Mouse (Mus musculus) kidney, embryonic 16.5 days (tissue): ENCODE results near the gene Atp6v1fnb. TPM values are rescaled to one million over a fixed set of nuclear protein-coding genes. Genes with fewer than 3 reads are reported as not detected.

Source experiments
- ATAC-seq: fragments of 200-750 bp; cut with Nextera tagmentation; 2 replicates; pipeline ENCODE4 v1.8.0; 2017; ENCODE audit warnings: moderate TSS enrichment; ENCODE audit not compliant: low FRiP score, low TSS enrichment
- H3K27ac ChIP-seq: fragments of 300-500 bp; sonication (generic); 2 replicates; pipeline ENCODE4 v1.5.1; 2014; ENCODE audit warnings: low read length
- H3K27me3 ChIP-seq: fragments of 300-500 bp; sonication (generic); 2 replicates; pipeline ENCODE4 v1.6.1; 2014; ENCODE audit warnings: low read length, control low read depth, mixed read lengths; ENCODE audit not compliant: insufficient read depth
- H3K36me3 ChIP-seq: fragments of 300-500 bp; sonication (generic); 2 replicates; pipeline ENCODE4 v1.6.1; 2014; ENCODE audit warnings: low read length, control low read depth, mixed read lengths; ENCODE audit not compliant: insufficient read depth
- H3K4me1 ChIP-seq: fragments of 300-500 bp; sonication (generic); 2 replicates; pipeline ENCODE4 v1.6.1; 2014; ENCODE audit warnings: low read length, control low read depth, mixed read lengths; ENCODE audit not compliant: insufficient read depth
- H3K4me2 ChIP-seq: fragments of 300-500 bp; sonication (generic); replicated peaks from 2 replicates; pipeline ENCODE4 v1.6.1; 2014; ENCODE audit warnings: low read depth, low read length
- H3K4me3 ChIP-seq: fragments of 300-500 bp; sonication (generic); 2 replicates; pipeline ENCODE4 v1.5.1; 2014; ENCODE audit warnings: mild to moderate bottlenecking, low read length
- H3K9ac ChIP-seq: fragments of 300-500 bp; sonication (generic); replicated peaks from 2 replicates; pipeline ENCODE4 v1.6.1; 2014; ENCODE audit warnings: low read length
- H3K9me3 ChIP-seq: fragments of 300-500 bp; sonication (generic); 2 replicates; pipeline ENCODE4 v1.6.1; 2016; ENCODE audit warnings: low read length, control low read depth
- WGBS: fragments of 180-500 bp; shearing (Covaris S2); extraction: QIAGEN DNeasy Blood & Tissue Kit; methylation state at CpG from one replicate; pipeline ENCODE4 v1.1.7; 2014; 5-methylcytosine and 5-hydroxymethylcytosine counted together
- polyA plus RNA-seq: library from polyadenylated mRNA; unstranded; fragments of >200 nt; fragmentation: Nextera tagmentation; extraction: Ambion mirVana; gene quantifications from 2 replicates; pipeline ENCODE4 v1.2.1, GENCODE M21; 2015

Gene Atp6v1fnb
- polyA plus RNA-seq, 1 experiment from 2014 or later = 0.37 TPM

DNA sequence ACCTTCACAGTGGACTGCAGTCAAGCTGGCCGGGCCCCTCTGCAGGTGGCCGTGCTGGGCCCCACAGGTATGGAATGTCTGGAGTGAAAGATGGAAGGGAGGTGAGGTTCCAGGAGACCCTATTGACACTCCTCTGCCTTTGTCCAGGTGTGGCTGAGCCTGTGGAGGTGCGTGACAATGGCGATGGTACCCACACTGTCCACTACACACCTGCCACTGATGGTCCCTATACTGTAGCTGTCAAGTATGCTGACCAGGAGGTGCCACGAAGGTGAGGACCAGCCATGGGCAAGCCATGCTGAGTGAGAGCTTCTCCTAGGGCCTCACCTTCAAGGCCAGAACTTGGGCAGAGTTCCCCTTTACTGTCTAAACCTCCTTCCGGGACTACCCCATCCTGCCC lies 20.6 kb upstream of the Atp6v1fnb start:
- Histone ChIP-seq H3K4me3 (no peak overlapping the region), H3K4me2 (no peak overlapping the region), H3K27ac (no peak overlapping the region), H3K4me1 (no peaks in the 10 kb centered on the region), H3K27me3 (no peaks in the 10 kb centered on the region), H3K36me3 (peaks cover 36% of the 10 kb centered on the region; the same call in 1 of the 2 replicates), H3K9me3 (no peaks in the 10 kb centered on the region), H3K9ac (no peak overlapping the region)
- WGBS = 95% methylated on average over 6 of the region's 6 CpGs
- no peak for ATAC-seq

DNA sequence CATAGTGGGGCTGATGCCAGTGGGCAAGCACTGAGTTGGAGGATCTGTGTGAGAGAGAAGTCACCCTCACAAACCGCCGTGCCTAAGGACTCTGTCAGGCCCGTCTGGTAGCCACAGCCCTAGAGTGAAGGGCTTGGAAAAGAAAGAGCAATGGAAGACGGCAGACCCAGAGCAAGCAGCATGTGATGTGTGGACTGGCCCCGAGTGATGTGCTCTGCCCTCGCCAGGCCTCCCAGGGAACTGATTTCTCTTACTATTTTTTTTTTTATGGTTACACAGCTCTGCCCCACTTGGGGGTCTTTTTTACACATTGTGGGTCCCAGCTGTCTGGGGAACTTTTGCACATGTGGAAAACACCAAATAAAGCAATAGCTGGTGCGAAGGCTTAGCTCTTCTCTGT lies 9.7 kb upstream of the Atp6v1fnb start:
- Histone ChIP-seq H3K9ac (no peak overlapping the region), H3K4me2 (no peak overlapping the region), H3K27me3 (no peaks in the 10 kb centered on the region), H3K4me3 (no peak overlapping the region), H3K27ac (no peak overlapping the region), H3K36me3 (0 out of 2 replicates have a peak, but pooled peaks cover 3% of the 10 kb centered on the region), H3K4me1 (no peaks in the 10 kb centered on the region), H3K9me3 (no peaks in the 10 kb centered on the region)
- 51% methylated on average over 7 of the region's 7 CpGs for WGBS
- no peak for ATAC-seq

DNA sequence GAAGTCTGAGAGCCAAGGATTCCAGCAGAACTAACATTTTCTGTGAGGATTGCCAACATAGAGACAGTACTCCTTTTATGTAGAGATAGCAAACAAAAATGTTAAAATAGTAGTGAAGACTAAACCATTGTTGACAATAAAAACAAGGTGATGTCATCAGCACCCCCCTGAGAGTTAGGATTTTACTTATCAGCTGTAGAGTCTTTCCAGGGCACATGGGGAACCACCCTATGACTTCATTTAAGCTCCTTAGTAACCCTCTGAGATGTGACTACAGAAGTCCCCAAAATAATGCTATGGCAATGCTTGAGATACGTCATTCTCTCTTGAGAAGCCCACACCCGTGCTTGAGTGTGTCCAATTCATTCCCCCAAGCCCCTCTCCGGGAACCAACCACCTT lies 7.8 kb upstream of the Atp6v1fnb start:
- H3K27ac ChIP-seq = no peak overlapping the region
- 0 out of 2 replicates have a peak, but pooled peaks cover 3% of the 10 kb centered on the region for H3K36me3 ChIP-seq
- H3K27me3 ChIP-seq = no peaks in the 10 kb centered on the region
- no peak overlapping the region for H3K4me2 ChIP-seq
- WGBS = 75% methylated on average over 3 of the region's 3 CpGs
- H3K4me3 ChIP-seq = no peak overlapping the region
- H3K9me3 ChIP-seq = no peaks in the 10 kb centered on the region
- no peak overlapping the region for H3K9ac ChIP-seq
- no peak for ATAC-seq
- H3K4me1 ChIP-seq = peaks cover 2% of the 10 kb centered on the region; the same call in 1 of the 2 replicates

DNA sequence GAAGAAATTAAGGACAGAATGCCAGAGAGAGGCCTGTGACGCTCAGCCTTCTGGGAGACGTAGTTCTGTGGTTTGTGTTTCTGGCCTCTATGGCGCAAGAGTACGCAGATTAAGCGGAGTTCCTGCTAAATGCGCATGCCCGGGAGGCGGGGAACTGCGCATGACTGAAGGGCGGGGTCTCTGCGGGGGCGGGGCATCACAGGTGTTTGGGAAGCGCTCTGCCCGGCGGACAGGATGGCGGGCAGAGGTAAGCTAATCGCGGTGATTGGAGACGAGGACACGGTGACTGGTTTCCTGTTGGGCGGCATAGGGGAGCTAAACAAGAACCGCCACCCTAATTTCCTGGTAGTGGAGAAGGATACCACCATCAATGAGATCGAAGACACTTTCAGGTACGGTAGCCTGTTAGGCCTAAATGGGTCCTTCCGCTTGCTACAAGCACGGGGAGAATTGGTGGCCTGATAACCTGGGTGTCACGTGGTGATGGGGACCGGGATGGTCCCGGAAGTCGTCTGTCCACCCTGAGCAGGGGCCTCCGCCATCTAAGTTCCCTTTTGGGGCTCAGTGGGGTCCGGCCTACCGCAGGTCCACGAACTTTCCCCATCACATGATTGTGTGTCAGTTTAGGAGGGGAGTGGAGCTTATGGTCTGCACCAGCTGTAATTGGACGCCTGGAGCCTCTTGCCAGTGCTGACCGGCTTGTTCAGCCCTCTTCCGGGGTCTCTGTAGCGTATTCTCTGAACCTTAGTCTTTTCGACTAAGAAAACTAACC lies 3.5 kb upstream of the Atp6v1fnb start, which contains the start of gene Atp6v1f:
TSS of gene Atp6v1f (plus strand) at position 136 of the 772 bp plus-strand sequence.
- ATAC-seq = peak; percentile 94
- no peaks in the 10 kb centered on the region for H3K27me3 ChIP-seq
- peak within 1 kb of the TSS; percentile 70 for H3K9ac ChIP-seq
- no peaks in the 10 kb centered on the region for H3K9me3 ChIP-seq
- H3K4me3 ChIP-seq = peak within 1 kb of the TSS; percentile 81
- H3K4me2 ChIP-seq = peak within 1 kb of the TSS; percentile 62
- WGBS = under 1% methylated on average over 39 of the region's 39 CpGs
- H3K27ac ChIP-seq = peak within 1 kb of the TSS; percentile 82
- H3K4me1 ChIP-seq = peaks cover 7% of the 10 kb centered on the region
- peaks cover 10% of the 10 kb centered on the region for H3K36me3 ChIP-seq

DNA sequence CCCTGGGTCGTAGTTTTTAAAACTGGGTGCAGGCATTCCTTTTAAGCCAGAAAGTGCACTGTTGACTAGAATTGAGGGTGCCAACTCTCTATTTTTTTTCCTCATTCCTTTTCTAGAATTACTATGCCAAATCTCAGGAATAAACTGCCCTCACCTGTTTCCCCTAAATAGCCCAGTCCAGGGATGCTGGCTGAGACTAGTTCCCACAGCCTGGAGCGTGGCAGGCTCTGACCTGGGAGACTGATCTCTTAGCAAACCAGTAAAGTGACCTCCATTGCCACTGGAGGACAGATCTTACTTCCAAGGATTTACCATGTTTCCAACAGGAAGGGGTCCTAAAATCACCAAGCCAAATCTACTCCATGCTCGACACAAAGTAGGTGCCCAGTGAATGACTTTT lies 2.4 kb upstream of the Atp6v1fnb start:
- Histone ChIP-seq H3K9ac (peak overlapping the region; percentile 70), H3K27ac (peak overlapping the region; percentile 82), H3K4me3 (peak overlapping the region; percentile 81), H3K36me3 (peaks cover 10% of the 10 kb centered on the region), H3K4me1 (peaks cover 12% of the 10 kb centered on the region), H3K27me3 (no peaks in the 10 kb centered on the region), H3K9me3 (no peaks in the 10 kb centered on the region), H3K4me2 (peak overlapping the region; percentile 62)
- 82% methylated on average over 3 of the region's 3 CpGs for WGBS
- ATAC-seq = no peak

DNA sequence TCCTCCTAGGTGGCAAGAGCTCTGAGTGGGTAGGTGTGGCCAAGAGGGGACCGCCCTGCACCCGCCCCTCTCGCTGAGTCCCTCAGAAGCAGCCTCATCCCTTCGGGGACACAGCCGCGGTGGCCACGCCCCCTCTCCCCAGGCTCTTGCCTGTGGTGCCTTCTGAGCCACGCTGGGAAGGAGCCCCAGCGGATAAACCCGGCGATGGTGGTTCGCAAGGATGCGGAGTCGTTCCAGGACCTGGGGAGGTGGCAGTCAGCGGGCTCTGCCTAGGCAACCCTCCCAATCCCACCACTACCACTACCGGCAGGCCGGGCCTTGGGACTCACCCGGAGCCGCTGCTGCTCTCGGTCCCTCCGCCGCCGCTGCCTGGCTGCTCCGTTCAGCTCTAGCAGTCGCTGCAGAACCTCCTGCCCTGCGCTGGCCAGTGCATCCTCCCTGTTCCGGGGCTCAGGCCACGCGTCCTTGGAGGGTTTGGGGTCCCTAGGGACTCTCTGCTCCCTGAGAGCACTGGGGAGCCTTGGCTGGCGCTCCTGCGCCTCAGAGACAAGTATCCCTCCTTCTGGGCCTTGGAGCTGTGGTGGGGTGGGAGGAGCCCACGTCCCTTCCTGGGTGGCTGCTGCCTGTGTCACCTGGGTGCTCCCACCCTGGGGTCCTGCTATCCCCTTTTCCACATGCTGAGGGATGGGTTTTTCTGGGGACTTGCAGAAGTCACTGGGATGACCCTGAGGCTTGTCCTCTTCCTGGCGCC lies 2.9 kb downstream of the Atp6v1fnb start:
- H3K27me3 ChIP-seq = no peaks in the 10 kb centered on the region
- peaks cover 10% of the 10 kb centered on the region for H3K36me3 ChIP-seq
- H3K4me1 ChIP-seq = peaks cover 8% of the 10 kb centered on the region; the same call in 1 of the 2 replicates
- 4% methylated on average over 33 of the region's 33 CpGs for WGBS
- peak; percentile 97 for ATAC-seq
- peak overlapping the region; percentile 55 for H3K4me3 ChIP-seq
- H3K9me3 ChIP-seq = no peaks in the 10 kb centered on the region
- peak overlapping the region; percentile 74 for H3K4me2 ChIP-seq
- peak overlapping the region; percentile 61 for H3K9ac ChIP-seq
- no peak overlapping the region for H3K27ac ChIP-seq

DNA sequence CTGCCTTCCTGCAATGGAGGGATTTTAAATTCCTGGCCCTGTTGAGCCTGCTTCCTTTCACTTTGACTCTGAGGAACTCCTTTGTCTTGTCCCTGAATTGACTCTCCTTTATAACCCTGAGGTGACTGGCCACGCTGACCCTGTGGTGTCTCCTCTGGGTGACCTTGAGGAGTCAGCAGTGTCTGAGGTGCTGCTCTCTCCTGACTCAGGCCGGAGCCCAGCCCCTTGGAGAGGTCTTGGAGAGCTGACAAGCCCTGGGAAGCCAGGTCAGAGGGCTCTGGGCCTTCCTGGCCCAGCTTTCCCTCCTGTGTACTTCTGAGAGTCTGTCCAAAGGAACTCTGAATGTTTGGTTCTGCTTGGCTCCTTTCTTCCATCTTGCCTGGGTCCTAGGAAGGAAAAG lies 3.5 kb downstream of the Atp6v1fnb start:
- 69% methylated on average over 2 of the region's 2 CpGs for WGBS
- no peak for ATAC-seq
- no peaks in the 10 kb centered on the region for H3K9me3 ChIP-seq
- H3K27ac ChIP-seq = no peak overlapping the region
- peaks cover 8% of the 10 kb centered on the region; the same call in 1 of the 2 replicates for H3K4me1 ChIP-seq
- peaks cover 10% of the 10 kb centered on the region for H3K36me3 ChIP-seq
- H3K4me3 ChIP-seq = no peak overlapping the region
- H3K4me2 ChIP-seq = peak overlapping the region; percentile 74; the same call in 1 of the 2 replicates
- H3K9ac ChIP-seq = 0 out of 2 replicates have a peak overlapping the region, but pooled peaks have one; percentile 61
- H3K27me3 ChIP-seq = no peaks in the 10 kb centered on the region

DNA sequence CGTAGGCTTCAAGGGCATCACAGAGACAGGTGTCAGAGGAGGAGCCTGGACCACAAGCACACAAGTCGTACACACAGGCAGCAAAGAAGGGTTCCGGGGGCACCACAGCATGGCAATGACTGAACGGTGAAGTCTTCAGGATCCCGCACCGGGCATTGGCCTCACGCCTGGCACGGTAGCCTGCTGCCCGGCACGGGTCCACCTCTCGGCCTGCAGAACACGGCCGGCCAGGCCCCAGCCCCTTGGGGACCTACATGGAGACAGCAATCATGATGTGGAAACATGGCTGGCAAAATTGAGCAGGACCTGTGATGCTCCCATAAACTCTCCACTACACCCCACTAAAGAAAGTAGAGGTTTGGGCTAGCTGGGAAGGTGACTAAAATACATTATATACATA lies 11.5 kb downstream of the Atp6v1fnb start:
- no peaks in the 10 kb centered on the region for H3K27me3 ChIP-seq
- H3K9me3 ChIP-seq = no peaks in the 10 kb centered on the region
- no peak for ATAC-seq
- no peaks in the 10 kb centered on the region for H3K36me3 ChIP-seq
- no peak overlapping the region for H3K4me2 ChIP-seq
- WGBS = 96% methylated on average over 13 of the region's 13 CpGs
- no peak overlapping the region for H3K9ac ChIP-seq
- H3K27ac ChIP-seq = no peak overlapping the region
- H3K4me3 ChIP-seq = no peak overlapping the region
- H3K4me1 ChIP-seq = peaks cover 10% of the 10 kb centered on the region; the same call in 1 of the 2 replicates

DNA sequence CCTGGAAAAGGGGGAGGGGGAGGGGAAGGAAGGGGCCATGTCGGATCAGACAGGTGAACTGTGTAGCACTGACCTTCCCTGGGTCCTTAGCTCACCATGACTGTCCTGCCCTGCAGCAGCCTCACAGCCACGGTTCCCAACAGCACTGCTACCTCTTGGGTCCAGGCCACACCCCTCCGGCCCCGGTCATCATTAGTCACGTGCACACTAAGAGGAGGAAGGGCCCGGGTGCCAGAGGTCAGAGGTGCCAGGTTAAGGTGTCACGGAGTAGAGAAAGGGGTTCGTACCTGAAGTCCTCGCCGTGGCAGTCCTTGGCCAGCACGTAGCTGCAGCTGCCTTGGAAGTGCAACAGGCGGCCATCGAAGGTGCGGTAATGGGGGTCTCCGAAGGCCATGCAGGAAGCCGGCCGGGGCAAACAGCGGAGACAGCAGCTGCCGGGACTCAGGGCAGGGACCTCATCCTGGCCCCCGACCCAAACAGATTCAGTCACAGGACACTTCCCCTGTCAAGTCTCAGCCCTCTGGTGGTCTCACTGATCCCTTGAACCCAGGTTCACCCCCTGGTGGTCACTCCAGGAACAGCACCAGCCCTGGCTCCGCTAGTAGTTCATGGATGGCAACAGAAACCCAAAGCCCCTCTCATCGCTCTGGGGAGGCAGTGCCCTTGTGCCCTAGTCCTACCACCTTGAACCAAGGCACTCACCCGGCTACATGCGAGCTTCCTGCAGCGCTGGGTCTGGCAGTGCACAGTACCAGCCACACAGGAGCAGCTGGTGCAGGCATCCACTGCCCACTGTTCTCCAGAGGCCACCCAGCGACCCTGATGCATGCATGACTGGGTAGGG lies 13.7 kb downstream of the Atp6v1fnb start:
- Histone ChIP-seq H3K4me3 (peak overlapping the region; percentile 46), H3K9ac (peak overlapping the region; percentile 60), H3K4me2 (peak overlapping the region; percentile 83), H3K27ac (no peak overlapping the region), H3K9me3 (no peaks in the 10 kb centered on the region), H3K36me3 (no peaks in the 10 kb centered on the region), H3K27me3 (no peaks in the 10 kb centered on the region), H3K4me1 (peaks cover 10% of the 10 kb centered on the region; the same call in 1 of the 2 replicates)
- peak; percentile 79 for ATAC-seq
- WGBS = 6% methylated on average over 24 of the region's 26 CpGs
